Mouse (Mus musculus): ENCODE data around the gene Fzd9. TPM values are rescaled to one million over a fixed set of nuclear protein-coding genes. Genes with fewer than 3 reads are reported as not detected.
"Not testable (repeated sequence)": the region's sequence is repeated elsewhere in the genome, so short reads cannot be mapped to it uniquely, and the experiment has no call there.

Gene Fzd9
- total RNA-seq, 2 experiments from 2014 or later = 2.1 to 2.7 TPM

- DNase-seq = peak; percentile 47
These were observed 1.9 kb downstream of the Fzd9 start for GRCm38 (mm10) chr5:135248956-135249676.

GRCm38 (mm10) chr5:135247337-135247736 lies 3.7 kb downstream of the Fzd9 start:
- DNase-seq = no peak

- no peak for DNase-seq
These were observed 4.5 kb downstream of the Fzd9 start for GRCm38 (mm10) chr5:135246531-135246930.

- DNase-seq = no peak
These were observed 7.9 kb downstream of the Fzd9 start for GRCm38 (mm10) chr5:135243166-135243565.

GRCm38 (mm10) chr5:135242608-135243007 lies 8.4 kb downstream of the Fzd9 start:
- no peak for DNase-seq

GRCm38 (mm10) chr5:135242136-135242535 lies 8.9 kb downstream of the Fzd9 start:
- no peak for DNase-seq

- DNase-seq = no peak
These were observed 9.6 kb downstream of the Fzd9 start for GRCm38 (mm10) chr5:135241474-135241873.

- no peak for DNase-seq
These were observed 12.2 kb downstream of the Fzd9 start for GRCm38 (mm10) chr5:135238832-135239231.

- peak; percentile 78 for DNase-seq
These were observed 14.5 kb downstream of the Fzd9 start for GRCm38 (mm10) chr5:135236571-135236970.

GRCm38 (mm10) chr5:135233166-135233920 lies 17.7 kb downstream of the Fzd9 start:
- DNase-seq = peak; percentile 59

GRCm38 (mm10) chr5:135230186-135230585 lies 20.8 kb downstream of the Fzd9 start:
- DNase-seq = no peak

- not testable (repeated sequence) for DNase-seq
These were observed 25.2 kb downstream of the Fzd9 start for GRCm38 (mm10) chr5:135225879-135226278.

- no peak for DNase-seq
These were observed 26.9 kb downstream of the Fzd9 start for GRCm38 (mm10) chr5:135224169-135224568.

GRCm38 (mm10) chr5:135222066-135222465 lies 29.0 kb downstream of the Fzd9 start:
- DNase-seq = no peak

GRCm38 (mm10) chr5:135220941-135221340 lies 30.1 kb downstream of the Fzd9 start:
- peak; percentile 25 for DNase-seq

GRCm38 (mm10) chr5:135216871-135217270 lies 34.2 kb downstream of the Fzd9 start:
- DNase-seq = no peak

- no peak for DNase-seq
These were observed 42.8 kb downstream of the Fzd9 start for GRCm38 (mm10) chr5:135208197-135208596.

- no peak for DNase-seq
These were observed 48.3 kb downstream of the Fzd9 start for GRCm38 (mm10) chr5:135202763-135203162.

Small RNA genes lying within 50 kb of the gene (microRNA-seq; reads per million reads assigned to microRNA genes)
- not detected for gene Gm25315

Other genes starting within 250 kb of the Fzd9 start
- 10 to 100 TPM; 67.3 to 77.9 TPM for gene Abhd11, start 242.1 kb downstream of the Fzd9 start, total RNA-seq (2021)
- 1 to 10 TPM; 6.8 to 9.5 TPM for gene Stx1a, start 227.7 kb downstream of the Fzd9 start, total RNA-seq (2021)
- 10 to 100 TPM; 23.7 to 24.5 TPM for gene Dnajc30, start 187.0 kb downstream of the Fzd9 start, total RNA-seq (2021)
- gene Bud23, start 186.3 kb downstream of the Fzd9 start, total RNA-seq (2021) = 10 to 100 TPM; 41.3 to 44.6 TPM
- gene Vps37d, start 173.0 kb downstream of the Fzd9 start, total RNA-seq (2021) = 1 to 10 TPM; 3.8 to 4.5 TPM
- 10 to 100 TPM; 59.1 to 71.7 TPM for gene Mlxipl, start 161.3 kb downstream of the Fzd9 start, total RNA-seq (2021)
- gene Tbl2, start 101.6 kb downstream of the Fzd9 start, total RNA-seq (2021) = 10 to 100 TPM; 23.2 to 23.5 TPM
- 10 to 100 TPM; 41.9 to 43.3 TPM for gene Bcl7b, start 82.9 kb downstream of the Fzd9 start, total RNA-seq (2021)
- gene Baz1b, start 64.0 kb downstream of the Fzd9 start, total RNA-seq (2021) = 10 to 100 TPM; 60.4 to 70.1 TPM
- under 1 TPM in 1 of 2 experiments, not detected in 1; 0.27 TPM for gene Fkbp6, start 98.8 kb upstream of the Fzd9 start, total RNA-seq (2021)
- gene Trim50, start 102.1 kb upstream of the Fzd9 start, total RNA-seq (2021) = not detected
- 10 to 100 TPM; 17.9 to 22.6 TPM for gene Nsun5, start 118.7 kb upstream of the Fzd9 start, total RNA-seq (2021)
- 10 to 100 TPM; 25.9 to 26.7 TPM for gene Pom121, start 143.3 kb upstream of the Fzd9 start, total RNA-seq (2021)